Mouse (Mus musculus): ENCODE data around the gene Tarm1.

Gene Tarm1

DNA sequence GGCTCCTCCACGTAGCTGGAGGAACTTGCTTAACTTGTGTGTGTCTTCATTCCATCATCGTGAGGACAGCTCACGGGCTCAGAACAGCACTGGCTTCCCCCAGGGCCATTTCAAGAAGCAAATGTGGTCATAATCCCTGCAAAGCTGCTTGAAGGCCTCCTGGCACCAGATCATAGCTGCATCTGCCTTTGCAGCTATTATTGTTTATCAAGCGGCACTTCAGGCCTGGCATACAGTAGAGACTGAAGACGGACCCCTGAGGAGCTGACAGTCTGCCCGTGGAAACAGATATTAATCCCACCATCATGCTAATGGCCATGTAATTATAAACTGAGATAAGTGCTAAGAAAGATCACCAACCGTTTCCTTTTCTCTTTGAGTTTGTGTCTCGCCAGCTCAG is 61.9 kb downstream of the Tarm1 start:
- DNase-seq (ENCODE audit: low spot score) = no peak

GRCm38 (mm10) chr7:3439984-3440383 is 62.4 kb downstream of the Tarm1 start:
- no peak for DNase-seq (ENCODE audit: low spot score)

DNA sequence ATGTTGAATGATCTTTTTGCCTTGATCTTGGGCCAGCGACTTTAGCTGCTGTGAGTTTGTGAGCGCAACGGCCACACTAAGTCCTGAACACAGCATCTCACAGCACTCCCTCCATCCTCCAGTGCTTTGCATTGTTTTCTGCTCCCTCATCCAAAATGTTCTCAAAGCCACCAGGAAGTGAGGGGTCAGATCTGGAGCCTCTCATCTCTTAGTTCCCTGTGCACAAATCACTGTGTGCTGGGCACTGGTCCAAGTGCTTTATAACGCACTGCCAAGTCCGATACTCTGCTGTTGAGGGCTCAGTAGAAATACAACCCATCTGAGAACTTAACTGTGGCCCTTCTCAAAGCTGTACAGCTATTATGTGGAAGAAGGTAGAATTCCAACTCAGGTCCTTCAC is 64.5 kb downstream of the Tarm1 start:
- no peak for DNase-seq (ENCODE audit: low spot score)
